Mouse (Mus musculus) gastrocnemius, postnatal 14 days (tissue): ENCODE results near the gene Rpp14. TPM values are rescaled to one million over a fixed set of nuclear protein-coding genes. Genes with fewer than 3 reads are reported as not detected.

ENCODE experiments used
- total RNA-seq, 2 experiments: library from RNA; stranded (reverse); gene quantifications; 2 replicates each; pipeline ENCODE4 v1.2.3; 2021

Gene Rpp14
- total RNA-seq, 2 experiments from 2014 or later, result 18.7 to 21.1 TPM

Other genes starting within 250 kb of the Rpp14 start
- gene Gm45521, start 123.1 kb upstream of the Rpp14 start, total RNA-seq, result not detected
- under 1 TPM in 1 of 2 experiments, not detected in 1; 0.10 TPM for gene Dnase1l3, start 85.8 kb upstream of the Rpp14 start, total RNA-seq
- gene Abhd6, start 77.5 kb upstream of the Rpp14 start, total RNA-seq, result 1 to 10 TPM; 2.9 to 3.1 TPM
- gene Pxk, start 17.8 kb downstream of the Rpp14 start, total RNA-seq, result 10 to 100 TPM; 11.4 to 11.6 TPM
- gene Pdhb, start 92.7 kb downstream of the Rpp14 start, total RNA-seq, result 100 to 1,000 TPM; 335 to 409 TPM
- 1 to 10 TPM; 6.6 to 7.4 TPM for gene Kctd6, start 133.8 kb downstream of the Rpp14 start, total RNA-seq
- gene Acox2, start 179.0 kb downstream of the Rpp14 start, total RNA-seq, result under 1 TPM in 1 of 2 experiments, not detected in 1; 0.08 TPM
- gene Fam107a, start 237.7 kb downstream of the Rpp14 start, total RNA-seq, result 1 to 10 TPM; 2.8 to 8.4 TPM